Mouse (Mus musculus) G1E-ER4 (cell line): Measurements from ENCODE around the gene Hspb7. TPM values are rescaled to one million over a fixed set of nuclear protein-coding genes. Genes with fewer than 3 reads are reported as not detected.

Source experiments
- GATA1 ChIP-seq: IDR thresholded peaks from one replicate; pipeline ENCODE4 v1.8.0; 2012; ENCODE audit warnings: low read length, inconsistent platforms
- polyA plus RNA-seq: library from polyadenylated mRNA; stranded (reverse); fragments of >175 nt; gene quantifications from 2 replicates; pipeline ENCODE4 v1.2.3, GENCODE M21; 2012

The Hspb7 gene
- polyA plus RNA-seq, 1 experiment = not detected

DNA sequence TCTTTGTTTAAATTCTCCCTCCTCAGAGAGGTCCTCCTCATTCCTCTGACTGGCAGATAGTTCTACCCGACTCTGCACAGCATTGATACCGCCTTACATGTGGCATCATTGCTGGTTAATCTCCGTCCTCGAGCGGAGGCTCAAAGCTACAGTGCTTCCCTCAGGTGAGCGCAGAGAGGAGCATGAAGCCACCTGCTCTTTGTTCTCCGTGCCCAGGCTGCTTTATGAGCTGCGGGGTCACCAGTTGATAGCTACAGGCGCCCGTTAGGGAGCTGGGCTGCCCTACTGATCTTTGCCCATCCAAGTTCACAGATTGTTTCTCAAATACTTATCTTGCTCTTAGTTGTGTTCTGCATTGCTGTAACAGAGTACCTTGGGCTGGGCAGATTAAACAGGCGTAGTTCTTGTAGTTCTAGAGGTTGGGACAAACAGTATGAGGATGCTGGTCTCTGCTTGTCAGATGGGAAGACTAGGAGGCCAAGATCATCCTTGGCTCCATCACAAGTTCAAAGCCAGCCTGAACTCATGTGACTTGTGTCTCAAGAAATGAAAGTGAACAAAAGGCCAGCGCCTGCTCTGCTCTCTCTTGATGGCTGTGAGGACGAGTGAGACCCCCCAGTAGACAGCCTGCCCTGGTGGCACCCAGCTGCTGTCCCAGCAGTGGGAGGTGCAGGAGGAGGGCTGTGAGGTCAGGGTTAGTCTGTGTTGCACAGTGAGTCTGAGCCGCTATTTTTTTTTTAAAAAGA lies 35.8 kb downstream of the Hspb7 start:
- TF ChIP-seq GATA1 = no peak

GRCm38 (mm10) chr4:141458236-141458635 lies 37.7 kb downstream of the Hspb7 start:
- TF ChIP-seq GATA1 = no peak

DNA sequence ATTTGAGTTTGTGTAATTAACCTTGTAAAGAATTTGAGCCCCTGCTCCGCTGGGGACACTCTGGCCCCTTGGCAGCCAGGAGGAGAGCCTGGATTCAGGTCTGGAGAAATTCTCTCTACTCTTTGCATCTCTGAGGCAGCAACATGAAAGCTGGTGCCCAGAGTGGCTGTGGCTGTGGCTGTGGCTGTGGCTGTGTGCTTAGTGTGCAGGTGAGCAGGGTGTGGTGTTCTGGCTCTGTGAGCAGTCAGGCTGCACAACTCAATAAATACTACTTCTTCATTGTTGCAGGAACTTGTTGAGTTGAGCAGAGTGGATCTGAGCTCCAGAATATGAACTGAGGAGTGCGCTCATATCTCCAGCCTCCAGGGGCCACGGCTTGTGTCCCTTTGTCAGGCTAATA lies 38.3 kb downstream of the Hspb7 start:
- TF ChIP-seq GATA1 = no peak

DNA sequence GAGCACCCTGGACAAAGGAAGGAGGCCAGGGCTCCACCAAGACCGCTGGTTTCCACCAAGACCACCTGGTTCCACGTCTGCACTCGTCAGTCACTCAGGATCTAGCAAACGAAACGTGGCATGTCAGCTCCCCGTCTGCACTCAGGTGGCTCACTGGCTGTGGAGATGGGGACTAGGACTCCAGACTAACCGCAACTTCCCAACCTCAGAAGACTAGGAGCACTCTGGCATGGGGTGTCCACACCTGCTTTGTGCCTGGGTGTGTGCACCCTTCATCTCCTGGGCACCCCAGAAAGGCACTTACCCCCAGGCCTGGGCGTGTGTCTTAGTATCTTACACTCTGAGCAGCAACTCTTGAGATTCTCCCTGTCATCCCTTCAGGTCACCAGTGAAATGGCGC lies 39.2 kb downstream of the Hspb7 start:
- no peak for TF ChIP-seq GATA1

DNA sequence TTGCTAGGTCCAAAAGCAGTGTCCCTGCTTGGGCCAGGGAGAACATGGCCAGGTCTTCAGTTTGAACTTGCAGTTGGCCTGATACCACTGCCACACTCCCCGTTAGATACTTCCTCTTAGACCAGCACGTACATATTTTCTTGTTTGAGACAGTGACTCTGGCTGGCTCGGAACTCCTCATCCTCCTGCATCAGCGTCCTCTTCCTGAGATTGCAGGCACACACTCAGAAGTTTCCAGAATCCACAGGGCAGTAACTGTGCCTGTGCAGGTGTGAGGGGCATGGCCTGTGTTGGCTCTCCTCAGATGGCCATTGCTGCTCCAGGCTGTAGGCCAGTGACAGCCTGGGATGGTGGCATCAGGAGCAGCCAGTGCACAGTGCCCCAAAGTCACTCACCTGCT lies 39.9 kb downstream of the Hspb7 start:
- TF ChIP-seq GATA1 = no peak

- no peak for TF ChIP-seq GATA1
Measured at GRCm38 (mm10) chr4:141461088-141461487, 40.5 kb downstream of the Hspb7 start.

DNA sequence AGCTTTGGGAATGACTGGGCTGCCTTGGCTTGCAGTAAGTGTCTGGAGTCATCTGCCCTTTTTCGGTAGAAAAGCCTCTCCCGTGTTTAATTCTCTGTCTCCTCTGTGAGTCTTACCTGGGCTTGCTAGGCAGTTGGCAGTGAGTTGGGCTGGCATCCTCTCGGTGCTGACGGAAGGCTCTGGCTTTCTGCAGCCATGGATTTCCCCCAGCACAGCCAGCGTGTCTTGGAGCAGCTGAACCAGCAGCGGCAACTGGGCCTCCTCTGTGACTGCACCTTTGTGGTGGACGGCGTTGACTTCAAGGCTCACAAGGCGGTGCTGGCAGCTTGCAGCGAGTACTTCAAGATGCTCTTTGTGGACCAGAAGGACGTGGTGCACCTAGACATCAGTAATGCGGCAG lies 41.0 kb downstream of the Hspb7 start:
- no peak for TF ChIP-seq GATA1

GRCm38 (mm10) chr4:141463472-141463871 lies 42.9 kb downstream of the Hspb7 start:
- TF ChIP-seq GATA1 = no peak

DNA sequence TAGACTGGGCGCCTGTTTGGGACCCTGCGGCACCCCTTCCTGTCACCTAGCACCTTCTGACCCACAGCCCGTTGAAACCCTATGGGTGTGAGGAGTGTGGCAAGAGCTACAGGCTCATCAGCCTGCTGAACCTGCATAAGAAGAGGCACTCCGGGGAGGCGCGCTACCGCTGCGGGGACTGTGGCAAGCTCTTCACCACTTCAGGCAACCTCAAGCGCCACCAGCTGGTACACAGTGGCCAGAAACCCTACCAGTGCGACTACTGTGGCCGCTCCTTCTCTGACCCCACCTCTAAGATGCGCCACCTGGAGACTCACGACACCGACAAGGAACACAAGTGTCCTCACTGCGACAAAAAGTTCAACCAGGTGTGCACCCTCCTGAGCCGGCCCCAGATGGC lies 44.1 kb downstream of the Hspb7 start:
- TF ChIP-seq GATA1 = no peak

- TF ChIP-seq GATA1 = no peak
Measured at GRCm38 (mm10) chr4:141465512-141466288, 45.1 kb downstream of the Hspb7 start.

- no peak for TF ChIP-seq GATA1
Measured at GRCm38 (mm10) chr4:141466289-141466795, 45.8 kb downstream of the Hspb7 start.

DNA sequence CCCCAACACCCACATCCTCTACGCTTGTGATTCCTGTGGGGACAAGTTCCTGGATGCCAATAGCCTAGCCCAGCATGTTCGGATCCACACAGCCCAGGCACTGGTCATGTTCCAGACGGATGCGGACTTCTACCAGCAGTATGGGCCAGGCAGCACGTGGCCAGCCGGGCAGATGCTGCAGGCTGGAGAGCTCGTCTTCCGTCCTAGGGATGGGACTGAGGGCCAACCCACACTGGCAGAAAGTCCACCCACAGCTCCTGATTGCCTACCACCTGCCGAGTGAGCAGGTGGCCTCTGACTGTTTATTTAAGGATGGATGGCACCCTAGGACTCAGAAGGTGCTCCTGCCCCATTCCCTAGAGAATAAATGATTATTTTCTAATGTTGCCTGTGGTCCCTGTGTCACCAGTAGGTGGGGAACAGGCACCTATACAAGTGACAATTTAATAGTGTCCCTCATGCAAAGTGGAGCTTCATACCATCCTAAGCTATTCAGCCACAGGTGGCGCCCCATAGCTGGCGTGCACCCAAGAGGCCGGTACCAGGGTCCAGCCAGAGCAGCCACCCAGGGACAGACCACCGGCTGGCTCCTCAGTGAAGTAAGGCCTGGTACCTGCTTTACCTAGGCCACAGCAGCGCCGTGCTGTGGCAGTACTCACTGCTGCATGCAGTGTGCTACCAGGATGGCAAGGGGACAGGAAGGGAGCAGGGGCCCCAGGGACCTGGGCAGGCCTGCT lies 46.4 kb downstream of the Hspb7 start:
- no peak for TF ChIP-seq GATA1

DNA sequence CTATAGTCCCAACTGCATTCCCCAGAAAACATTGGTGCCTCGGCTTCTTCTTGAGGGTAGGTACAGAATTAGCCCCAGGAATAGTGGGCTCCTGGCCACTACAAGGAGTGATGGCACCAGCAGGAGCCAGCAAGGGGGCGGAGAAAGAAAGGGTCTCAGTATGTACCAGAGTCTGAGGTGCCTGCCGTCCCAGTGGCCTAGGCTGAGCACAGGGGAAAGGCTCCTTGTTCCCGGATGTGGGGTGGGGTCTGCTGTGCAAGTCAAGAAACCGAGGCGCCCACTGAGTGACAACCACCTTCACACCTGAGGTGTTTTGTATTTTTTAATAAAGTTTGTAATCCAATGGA lies 47.0 kb downstream of the Hspb7 start:
- TF ChIP-seq GATA1 = no peak

DNA sequence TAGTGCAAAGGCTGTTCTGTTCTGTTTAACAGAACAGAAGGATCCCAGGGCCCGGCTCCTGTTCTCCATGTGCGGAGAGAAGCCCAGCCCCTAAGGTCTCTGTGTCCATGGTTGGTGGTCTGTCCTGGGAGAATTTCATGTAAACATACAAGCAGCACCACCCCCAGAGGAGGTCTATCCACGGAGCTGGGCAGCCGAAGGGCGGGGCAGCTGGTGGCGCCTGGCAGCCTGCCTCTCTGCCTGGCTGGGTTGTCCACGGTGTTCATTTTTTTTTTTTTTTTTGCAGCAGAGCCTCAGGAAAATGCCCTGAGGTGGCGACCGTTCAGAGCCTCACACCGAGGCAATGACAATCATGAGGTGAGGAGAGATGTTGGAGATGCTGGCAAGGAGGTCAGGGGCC lies 48.0 kb downstream of the Hspb7 start:
- TF ChIP-seq GATA1 = no peak

DNA sequence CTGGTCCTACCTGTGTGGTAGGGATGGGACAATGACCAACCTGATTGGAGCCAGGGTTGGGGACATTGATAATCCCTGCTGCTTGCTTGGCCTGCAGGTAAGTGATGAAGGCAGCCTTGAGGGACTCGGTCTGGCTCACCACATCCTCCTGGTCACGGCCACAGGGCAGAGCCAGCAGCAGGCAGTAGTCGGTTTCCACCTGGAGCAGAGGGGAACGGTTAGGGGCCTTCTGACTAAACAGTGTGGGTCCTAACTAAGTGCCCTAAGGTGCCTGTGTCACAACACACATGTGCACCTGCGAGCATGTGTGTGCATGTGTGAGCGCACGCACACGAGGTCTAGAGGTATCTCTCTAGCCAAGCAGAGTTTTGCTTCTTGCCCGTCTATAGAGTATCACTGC lies 48.8 kb downstream of the Hspb7 start:
- no peak for TF ChIP-seq GATA1

- TF ChIP-seq GATA1 = no peak
Measured at GRCm38 (mm10) chr4:141471491-141471890, 50.9 kb downstream of the Hspb7 start.

DNA sequence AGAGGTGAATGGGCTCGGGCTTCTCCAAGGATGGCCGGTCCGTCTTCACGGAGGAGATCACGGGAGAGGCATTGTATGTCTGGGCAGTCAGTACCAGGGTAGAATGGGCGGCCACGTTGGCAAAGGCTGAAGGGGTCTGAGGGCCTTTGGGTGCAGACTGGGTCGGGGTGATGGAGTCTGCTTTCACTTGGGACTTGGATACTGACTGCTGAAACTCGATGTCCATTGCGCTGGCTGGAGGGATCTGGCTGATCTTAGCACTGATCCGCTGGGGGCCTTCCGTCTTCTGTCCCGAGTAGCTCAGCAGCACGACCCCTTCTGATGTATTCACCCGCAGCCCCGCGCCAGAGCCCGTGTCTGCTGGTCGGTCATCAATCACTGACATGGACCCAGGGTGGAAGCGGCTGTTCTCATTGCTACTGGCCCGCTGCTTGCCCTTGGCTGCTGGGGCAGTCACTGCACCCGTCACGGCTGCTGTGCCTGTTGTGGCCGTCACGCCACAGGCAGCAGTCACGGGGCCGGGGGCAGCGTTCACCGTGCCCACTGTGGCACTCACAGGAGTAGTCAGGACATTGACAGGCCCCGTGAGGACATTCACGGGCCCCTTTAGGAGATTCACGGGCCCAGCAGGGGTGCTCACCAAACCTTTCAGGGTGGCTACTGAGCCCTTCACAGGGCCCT lies 52.2 kb downstream of the Hspb7 start:
- TF ChIP-seq GATA1 = no peak
